Mouse (Mus musculus): ENCODE data around the gene Disc1.

DNA sequence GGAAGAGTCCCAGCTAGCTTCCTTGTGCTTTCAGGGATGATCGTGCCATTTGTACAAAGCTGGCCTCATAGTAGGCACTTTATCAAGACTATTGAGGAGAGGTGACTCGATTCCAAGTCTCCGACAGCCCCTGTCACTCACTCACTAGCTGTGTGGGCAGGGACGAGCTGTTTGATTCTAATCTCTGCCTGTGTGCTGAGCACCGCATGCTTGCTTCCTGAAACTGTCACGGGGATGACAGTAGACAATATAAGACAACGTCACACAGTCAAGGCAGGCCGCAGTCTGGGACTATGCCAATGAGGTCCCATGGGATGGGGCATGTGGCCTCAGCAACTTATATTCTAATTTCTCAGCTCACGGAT is 13.6 kb downstream of the Disc1 start:
- TF ChIP-seq CTCF (IDR thresholded peaks at IDR 0.05; ENCODE audit: insufficient read depth, low read length) = no peak
- TF ChIP-seq POLR2A (IDR thresholded peaks at IDR 0.05; ENCODE audit: borderline replicate concordance, extremely low read depth, low read depth, low read length) = no peak

Data from lung, adult 2 months (tissue).